Mouse (Mus musculus) myocyte (in vitro differentiated cells): ENCODE measurements around the gene AI597479.

Experiments
- E2F4 ChIP-seq: IDR thresholded peaks from one replicate; pipeline ENCODE4 v1.6.1; 2011; ENCODE audit warnings: mild to moderate bottlenecking, control low read depth, moderate library complexity; ENCODE audit not compliant: insufficient read depth
- MAX ChIP-seq: IDR thresholded peaks from one replicate; pipeline ENCODE4 v1.6.1; 2011; ENCODE audit warnings: low read depth, mild to moderate bottlenecking, control low read depth
- MYOG ChIP-seq, 3 experiments: IDR thresholded peaks; one replicate each; pipeline ENCODE4 v1.6.1; 2011; ENCODE audit warnings: control low read depth in 2 of 3, low read depth in 2 of 3, mild to moderate bottlenecking in 2 of 3; ENCODE audit not compliant: insufficient read length in 2 of 3, control insufficient read depth in 1 of 3, insufficient read depth in 1 of 3
- POLR2A ChIP-seq: IDR thresholded peaks from one replicate; pipeline ENCODE4 v1.6.1; 2011; ENCODE audit warnings: low read depth, mild to moderate bottlenecking, control low read depth, moderate library complexity; ENCODE audit not compliant: insufficient read length

DNA sequence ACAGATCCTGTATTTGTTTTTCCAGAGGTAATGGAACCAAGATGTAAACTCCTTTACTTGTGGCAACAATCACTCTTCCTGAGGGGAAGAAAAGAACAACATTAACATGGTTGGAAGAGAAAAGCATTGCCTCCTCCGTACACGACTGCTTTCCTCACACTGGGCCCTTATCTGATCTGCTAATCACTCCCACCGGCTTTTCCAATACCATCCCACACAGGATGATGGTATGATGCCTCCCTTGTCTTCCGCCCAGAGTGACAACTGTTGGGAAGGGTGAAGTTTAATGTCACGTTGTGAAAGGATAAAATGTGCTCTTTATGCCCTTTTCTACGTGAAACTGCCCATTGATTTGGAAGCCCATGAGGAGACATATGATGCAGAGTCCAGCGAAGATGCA, 31.0 kb upstream of the AI597479 start:
- TF ChIP-seq POLR2A (no peak), MAX (no peak), MYOG (IDR thresholded peaks at IDR 0.05; ENCODE audit: control insufficient read depth in 1 of 3, insufficient read depth in 1 of 3, insufficient read length in 2 of 3, low read depth in 2 of 3) (no peak), E2F4 (no peak)
